In the genomic region with DNA sequence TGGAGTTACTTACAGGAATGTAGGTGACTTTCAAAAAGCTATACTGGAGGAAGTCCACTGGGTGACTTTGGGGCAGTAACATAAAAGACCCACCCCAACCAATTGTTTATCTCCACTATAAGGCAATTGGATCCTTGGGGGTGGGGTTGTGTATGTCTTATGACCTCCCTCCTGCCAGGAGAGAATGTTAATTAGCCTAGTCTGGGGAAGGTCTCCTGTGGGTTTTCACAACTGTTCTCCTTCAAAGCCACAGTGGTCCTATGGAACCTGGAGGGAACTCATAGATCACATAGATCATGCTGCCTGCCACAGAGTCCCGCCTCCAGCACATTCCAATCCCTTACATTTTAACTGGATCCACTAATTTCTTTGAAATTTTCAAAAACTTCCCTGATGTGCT, we compare ENCODE assay signal across 23 mouse cellular contexts.
DNase-seq lines count a peak whose midpoint lies in the region; ATAC-seq and TF ChIP-seq lines count a peak whose summit lies in the region.
"Had no signal": no experiment of that assay in that cellular context is flagged by ENCODE, and none has a peak within 500 bp of the region (broad histone marks: within the 10 kb centered on the region; RNA-seq: fewer than 3 reads in every experiment).

No protein-coding gene starts in this region.

- WGBS in kidney, adult 2 months, result 56% methylated on average over 1 of the region's 1 CpGs
- 12% methylated on average over 1 of the region's 1 CpGs for WGBS in limb, embryonic 11.5 days
- WGBS in intestine, embryonic 16.5 days, result 59% methylated on average over 1 of the region's 1 CpGs

- H3K36me3 ChIP-seq in kidney, adult 2 months (ENCODE audit: control insufficient read depth, insufficient read depth, low read length), result no peaks in the 10 kb centered on the region
- H3K36me3 ChIP-seq in ES-E14 (ENCODE audit: control insufficient read depth, insufficient read depth, low read length, poor library complexity, severe bottlenecking), result no peaks in the 10 kb centered on the region
- no peaks in the 10 kb centered on the region for H3K36me3 ChIP-seq in limb, embryonic 11.5 days (ENCODE audit: control insufficient read depth, insufficient read depth, low read length)
- H3K36me3 ChIP-seq in intestine, embryonic 16.5 days (ENCODE audit: control insufficient read depth, insufficient read depth, low read length), result no peaks in the 10 kb centered on the region
- H3K36me3 ChIP-seq: embryonic facial prominence, embryonic 13.5 days; heart, embryonic 13.5 days had no signal

- no peaks in the 10 kb centered on the region for H3K27me3 ChIP-seq in kidney, adult 2 months (replicated peaks; ENCODE audit: control insufficient read depth, insufficient read depth, low read length)
- no peaks in the 10 kb centered on the region for H3K27me3 ChIP-seq in limb, embryonic 11.5 days (ENCODE audit: control insufficient read depth, insufficient read depth, low read length)
- no peaks in the 10 kb centered on the region for H3K27me3 ChIP-seq in intestine, embryonic 16.5 days (replicated peaks; ENCODE audit: control insufficient read depth, insufficient read depth, low read length)
- H3K27me3 ChIP-seq: embryonic facial prominence, embryonic 13.5 days; heart, embryonic 13.5 days had no signal

- TF ChIP-seq CTCF in kidney, adult 2 months (conservative IDR thresholded peaks at IDR 0.05; ENCODE audit: insufficient read depth, insufficient read length, low read depth, low read length), result no peak

- no peak overlapping the region for H3K9ac ChIP-seq in ES-E14 (ENCODE audit: insufficient read depth, low read depth, low read length, poor library complexity, severe bottlenecking)
- H3K9ac ChIP-seq in limb, embryonic 11.5 days (ENCODE audit: low read length), result no peak overlapping the region
- H3K9ac ChIP-seq in intestine, embryonic 16.5 days (ENCODE audit: low read depth, low read length), result no peak overlapping the region
- H3K9ac ChIP-seq: embryonic facial prominence, embryonic 13.5 days; forebrain, embryonic 13.5 days; forebrain, postnatal 0 days; heart, embryonic 13.5 days had no signal

- intact Hi-C loops in gastrocnemius, postnatal 36 days (cut with DNase I), result no loop called here

- no peak for ATAC-seq in limb, embryonic 11.5 days (ENCODE audit: insufficient number of reproducible peaks, low FRiP score, low TSS enrichment, low read depth)
- ATAC-seq in intestine, embryonic 16.5 days, result no peak
- ATAC-seq: activated CD4-positive, CD25-positive, alpha-beta regulatory T cell, adult 4 months; forebrain, embryonic 13.5 days; forebrain, postnatal 0 days; hindbrain, embryonic 16.5 days; inflammation-experienced regulatory T-cells, adult 6 months had no signal

- TF ChIP-seq POLR2A in kidney, adult 2 months (IDR thresholded peaks at IDR 0.05; ENCODE audit: low read depth, low read length), result no peak

- H3K4me3 ChIP-seq in kidney, adult 2 months (ENCODE audit: insufficient read depth, low read depth, low read length), result no peak overlapping the region
- H3K4me3 ChIP-seq in ES-E14 (ENCODE audit: insufficient read depth in 1 of 2, low read depth in 1 of 2, low read length in 2 of 2, poor library complexity in 1 of 2, severe bottlenecking in 1 of 2), result no peak overlapping the region
- no peak overlapping the region for H3K4me3 ChIP-seq in limb, embryonic 11.5 days (ENCODE audit: low read depth, low read length)
- no peak overlapping the region for H3K4me3 ChIP-seq in intestine, embryonic 16.5 days (ENCODE audit: low read length)
- H3K4me3 ChIP-seq: embryonic facial prominence, embryonic 13.5 days; forebrain, embryonic 13.5 days; gastrocnemius, adult 2 months; heart, embryonic 13.5 days had no signal

- no peak overlapping the region for H3K4me2 ChIP-seq in limb, embryonic 11.5 days (ENCODE audit: low read depth, severe bottlenecking)
- H3K4me2 ChIP-seq in intestine, embryonic 16.5 days (ENCODE audit: low read depth, low read length), result no peak overlapping the region
- H3K4me2 ChIP-seq: embryonic facial prominence, embryonic 13.5 days; forebrain, embryonic 13.5 days; heart, embryonic 13.5 days had no signal

- peak; percentile 7 for DNase-seq in kidney, adult 2 months
- no peak for DNase-seq in kidney, adult 11 months
- DNase-seq in ES-E14 (ENCODE audit: low read depth, low spot score), result peak; percentile 17
- peak; percentile 29 for DNase-seq in embryo, embryonic 10.5 days (ENCODE audit: low spot score)
- peak; percentile 24 for DNase-seq in limb, embryonic 11.5 days (ENCODE audit: low spot score)
- DNase-seq in gastrocnemius, postnatal 36 days, result no peak
- no peak for DNase-seq in lung, postnatal 36 days
- DNase-seq: adrenal gland, postnatal 14 days; cerebellum, adult 11-12 months; cerebellum, adult 9-10 months; cerebellum, postnatal 36 days; forebrain, postnatal 0 days; gastrocnemius, adult 2 months; gastrocnemius, postnatal 25 days; heart, adult 11 months; heart, postnatal 36 days had no signal

- in situ Hi-C loops in ES-E14 (cut with MboI; ENCODE audit: low sequenced_read_pairs in 2 of 2, unreplicated experiment in 2 of 2), result no loop called here

- peaks cover 12% of the 10 kb centered on the region; the same call in 1 of the 2 replicates for H3K4me1 ChIP-seq in kidney, adult 2 months (ENCODE audit: control insufficient read depth, insufficient read depth, low read length)
- no peaks in the 10 kb centered on the region for H3K4me1 ChIP-seq in ES-E14 (ENCODE audit: control insufficient read depth in 2 of 2, insufficient read depth in 2 of 2, low read length in 2 of 2, poor library complexity in 1 of 2)
- peaks cover 9% of the 10 kb centered on the region; the same call in 1 of the 2 replicates for H3K4me1 ChIP-seq in limb, embryonic 11.5 days (ENCODE audit: control insufficient read depth, insufficient read depth, low read length)
- H3K4me1 ChIP-seq in intestine, embryonic 16.5 days (ENCODE audit: control insufficient read depth, insufficient read depth, low read length), result no peaks in the 10 kb centered on the region
- H3K4me1 ChIP-seq: heart, embryonic 13.5 days had no signal

- no peak overlapping the region for H3K27ac ChIP-seq in kidney, adult 2 months (ENCODE audit: insufficient read depth, low read depth, low read length)
- no peak overlapping the region for H3K27ac ChIP-seq in ES-E14 (ENCODE audit: insufficient read depth, low read depth, low read length, poor library complexity, severe bottlenecking)
- H3K27ac ChIP-seq in limb, embryonic 11.5 days (replicated peaks; ENCODE audit: low read depth, low read length), result no peak overlapping the region
- H3K27ac ChIP-seq in intestine, embryonic 16.5 days (ENCODE audit: low read length), result no peak overlapping the region
- H3K27ac ChIP-seq: embryonic facial prominence, embryonic 13.5 days; forebrain, embryonic 13.5 days; gastrocnemius, adult 2 months; heart, embryonic 13.5 days had no signal

- H3K9me3 ChIP-seq in ES-E14 (ENCODE audit: control insufficient read depth, insufficient read depth, low read depth, low read length), result no peaks in the 10 kb centered on the region
- H3K9me3 ChIP-seq in limb, embryonic 11.5 days (ENCODE audit: control insufficient read depth, low read length), result no peaks in the 10 kb centered on the region
- H3K9me3 ChIP-seq in intestine, embryonic 16.5 days (ENCODE audit: control insufficient read depth, low read length), result no peaks in the 10 kb centered on the region
- H3K9me3 ChIP-seq: embryonic facial prominence, embryonic 13.5 days; forebrain, embryonic 13.5 days; heart, embryonic 13.5 days had no signal

TF ChIP-seq in ES-E14, 5 proteins besides CTCF, POLR2A, EP300 and RAD21:
- no peak for TF ChIP-seq ZC3H11A (IDR thresholded peaks at IDR 0.05; ENCODE audit: borderline replicate concordance, low read depth, low read length)
- no peak for TF ChIP-seq ZNF384 (IDR thresholded peaks at IDR 0.05; ENCODE audit: low read depth, low read length)
- no peak for TF ChIP-seq HCFC1 (IDR thresholded peaks at IDR 0.05; ENCODE audit: borderline replicate concordance, insufficient read depth, low read length)
- no peak for TF ChIP-seq MAFK (IDR thresholded peaks at IDR 0.05; ENCODE audit: insufficient read depth, low read depth, low read length)
- no peak for TF ChIP-seq CHD2 (IDR thresholded peaks at IDR 0.05; ENCODE audit: low read depth, low read length)

Comparison
In these comparisons a context has a peak if more than half of its experiments do, and no peak if none do; other contexts are left out.
1. DNase-seq: peak in kidney, adult 2 months (single experiment), ES-E14 (single experiment), embryo, embryonic 10.5 days (single experiment) and limb, embryonic 11.5 days (single experiment); none in kidney, adult 11 months (single experiment), gastrocnemius, postnatal 36 days (0 of 2) and lung, postnatal 36 days (single experiment).